Mouse (Mus musculus) midbrain, embryonic 11.5 days (tissue): ENCODE results near the gene Ifi47. TPM values are rescaled to one million over a fixed set of nuclear protein-coding genes. Genes with fewer than 3 reads are reported as not detected.

ENCODE experiments used
- ATAC-seq: fragments of 200-750 bp; cut with Nextera tagmentation; 2 replicates; pipeline ENCODE4 v1.8.0; 2017; ENCODE audit warnings: moderate TSS enrichment, moderate library complexity; ENCODE audit not compliant: low FRiP score
- DNase-seq: peaks from one replicate; pipeline ENCODE4 v3.0.0; 2015; ENCODE audit warnings: low spot score; ENCODE audit errors: missing footprints
- H3K27ac ChIP-seq: fragments of 300-500 bp; sonication (generic); 2 replicates; pipeline ENCODE4 v1.5.1; 2014; ENCODE audit warnings: low read depth, low read length
- H3K27me3 ChIP-seq: fragments of 300-500 bp; sonication (generic); 2 replicates; pipeline ENCODE4 v1.6.1; 2014; ENCODE audit warnings: mild to moderate bottlenecking, low read length, moderate library complexity, mixed read lengths; ENCODE audit not compliant: control insufficient read depth, insufficient read depth
- H3K36me3 ChIP-seq: fragments of 300-500 bp; sonication (generic); 2 replicates; pipeline ENCODE4 v1.6.1; 2014; ENCODE audit warnings: mild to moderate bottlenecking, low read length, moderate library complexity, mixed read lengths; ENCODE audit not compliant: control insufficient read depth, insufficient read depth
- H3K4me1 ChIP-seq: fragments of 300-500 bp; sonication (generic); 2 replicates; pipeline ENCODE4 v1.6.1; 2014; ENCODE audit warnings: low read length; ENCODE audit not compliant: control insufficient read depth, insufficient read depth
- H3K4me2 ChIP-seq: fragments of 300-500 bp; sonication (generic); 2 replicates; pipeline ENCODE4 v1.6.1; 2014; ENCODE audit warnings: mild to moderate bottlenecking, moderate library complexity
- H3K4me3 ChIP-seq: fragments of 300-500 bp; sonication (generic); 2 replicates; pipeline ENCODE4 v1.5.1; 2014; ENCODE audit warnings: low read depth, low read length
- H3K9ac ChIP-seq: fragments of 300-500 bp; sonication (generic); 2 replicates; pipeline ENCODE4 v1.6.1; 2014; ENCODE audit warnings: low read length
- H3K9me3 ChIP-seq: fragments of 300-500 bp; sonication (generic); 2 replicates; pipeline ENCODE4 v1.6.1; 2016; ENCODE audit warnings: low read length; ENCODE audit not compliant: control insufficient read depth
- WGBS: fragments of 180-500 bp; shearing (Covaris S2); extraction: QIAGEN DNeasy Blood & Tissue Kit; methylation state at CpG from one replicate; pipeline ENCODE4 v1.1.7; 2014; 5-methylcytosine and 5-hydroxymethylcytosine counted together
- polyA plus RNA-seq: library from polyadenylated mRNA; unstranded; fragments of >200 nt; fragmentation: Nextera tagmentation; extraction: Ambion mirVana; gene quantifications from 2 replicates; pipeline ENCODE4 v1.2.1, GENCODE M21; 2014

Gene Ifi47
- polyA plus RNA-seq, 1 experiment from 2014 or later, result 0.41 TPM

DNA sequence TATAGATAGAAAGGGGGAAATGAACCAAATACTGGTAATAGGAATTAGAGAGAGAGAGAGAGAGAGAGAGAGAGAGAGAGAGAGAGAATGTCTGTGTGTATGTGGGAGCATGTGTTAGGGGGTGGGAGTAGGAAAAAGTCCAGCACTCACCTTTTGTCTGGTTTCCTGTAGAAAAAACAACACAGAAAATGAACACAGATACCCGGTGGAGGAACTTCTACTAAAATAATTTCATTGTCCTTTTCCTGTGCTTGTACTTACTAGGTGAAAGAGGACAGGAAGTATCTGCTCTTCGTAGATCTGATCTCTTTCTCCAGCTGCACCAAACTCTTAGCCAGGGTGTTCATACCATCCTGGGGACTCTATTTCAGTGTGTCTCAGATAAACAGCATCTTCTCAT lies 37.8 kb downstream of the Ifi47 start:
- 83% methylated on average over 2 of the region's 2 CpGs for WGBS
- DNase-seq (no peak), ATAC-seq (no peak)
- Histone ChIP-seq H3K4me3 (no peak overlapping the region), H3K27ac (no peak overlapping the region), H3K4me1 (no peaks in the 10 kb centered on the region), H3K9me3 (no peaks in the 10 kb centered on the region), H3K4me2 (no peak overlapping the region), H3K27me3 (no peaks in the 10 kb centered on the region), H3K9ac (no peak overlapping the region), H3K36me3 (no peaks in the 10 kb centered on the region)

DNA sequence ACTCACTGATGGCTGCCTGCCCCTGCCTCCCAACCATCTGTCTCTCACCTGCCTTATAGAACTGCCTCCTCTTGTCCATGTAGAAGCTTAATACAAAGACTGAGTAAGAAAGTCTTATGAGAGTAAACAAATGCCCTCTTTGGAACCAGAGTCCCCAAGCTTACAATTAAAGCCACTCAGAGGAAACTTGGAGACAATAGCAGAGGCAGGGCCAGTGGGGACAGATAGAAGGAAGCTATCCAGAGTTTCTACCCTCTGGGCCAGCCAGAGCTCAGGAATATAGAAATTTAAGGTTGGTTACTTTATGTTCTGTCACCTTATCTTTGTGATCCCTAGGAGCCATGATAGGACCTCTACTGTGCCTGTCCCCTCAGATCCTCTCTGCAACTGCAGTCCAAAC lies 38.4 kb downstream of the Ifi47 start, which contains the start of gene Olfr1396:
TSS of gene Olfr1396 (minus strand) at position 101 of the 400 bp plus-strand sequence.
- ATAC-seq (no peak), DNase-seq (no peak)
- Histone ChIP-seq H3K9ac (no peak within 1 kb of the TSS), H3K27ac (no peak within 1 kb of the TSS), H3K27me3 (no peaks in the 10 kb centered on the region), H3K4me1 (no peaks in the 10 kb centered on the region), H3K4me2 (no peak within 1 kb of the TSS), H3K4me3 (no peak within 1 kb of the TSS), H3K36me3 (no peaks in the 10 kb centered on the region), H3K9me3 (no peaks in the 10 kb centered on the region)

DNA sequence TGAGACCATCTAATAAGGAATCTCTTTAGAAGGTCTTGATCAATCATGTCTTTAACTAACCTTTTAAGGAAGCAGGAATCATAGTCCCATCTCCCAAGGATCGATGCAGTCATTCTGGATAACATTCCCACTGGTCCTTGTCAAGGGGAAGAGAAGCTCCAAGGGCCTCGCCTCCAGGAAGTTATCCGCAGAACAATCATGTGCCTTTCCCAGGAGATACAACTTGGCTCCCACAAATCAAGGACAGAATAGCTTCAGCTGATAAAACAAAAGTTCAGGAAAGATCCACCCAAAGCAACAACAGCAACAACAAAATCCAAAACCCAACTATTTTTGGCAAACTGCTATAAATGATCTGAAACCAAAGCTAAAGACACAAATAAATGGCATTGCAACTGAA lies 43.2 kb downstream of the Ifi47 start:
- DNase-seq (no peak), ATAC-seq (no peak)
- no peak overlapping the region for H3K9ac ChIP-seq
- 75% methylated on average over 3 of the region's 3 CpGs for WGBS
- no peaks in the 10 kb centered on the region for H3K9me3 ChIP-seq
- no peaks in the 10 kb centered on the region for H3K36me3 ChIP-seq
- H3K4me1 ChIP-seq, result no peaks in the 10 kb centered on the region
- no peak overlapping the region for H3K27ac ChIP-seq
- H3K27me3 ChIP-seq, result no peaks in the 10 kb centered on the region
- H3K4me3 ChIP-seq, result no peak overlapping the region
- no peak overlapping the region for H3K4me2 ChIP-seq

DNA sequence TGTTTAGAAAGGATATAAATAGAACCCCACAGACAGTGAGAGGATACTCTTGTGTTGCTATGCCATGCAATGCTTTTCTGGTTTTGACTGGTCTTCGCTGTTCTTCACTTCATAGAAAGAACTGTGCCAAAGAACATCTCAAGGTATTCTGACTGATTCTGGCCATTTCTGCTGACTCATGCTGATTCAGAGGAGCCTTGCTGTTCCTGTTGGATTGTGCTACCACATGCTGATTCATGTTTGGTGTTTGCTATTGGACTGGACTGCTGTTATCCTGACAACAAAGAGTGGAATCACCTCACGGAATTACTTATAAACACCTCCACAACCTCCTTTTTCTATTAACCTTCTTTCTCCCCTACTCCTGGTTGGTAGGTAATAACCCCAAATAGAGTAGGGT lies 47.8 kb downstream of the Ifi47 start:
- H3K9me3 ChIP-seq, result no peaks in the 10 kb centered on the region
- no peak for DNase-seq
- no peak overlapping the region for H3K9ac ChIP-seq
- H3K27ac ChIP-seq, result no peak overlapping the region
- 85% methylated on average over 2 of the region's 2 CpGs for WGBS
- no peaks in the 10 kb centered on the region for H3K36me3 ChIP-seq
- no peak overlapping the region for H3K4me2 ChIP-seq
- H3K27me3 ChIP-seq, result no peaks in the 10 kb centered on the region
- H3K4me3 ChIP-seq, result no peak overlapping the region
- no peaks in the 10 kb centered on the region for H3K4me1 ChIP-seq
- no peak for ATAC-seq

DNA sequence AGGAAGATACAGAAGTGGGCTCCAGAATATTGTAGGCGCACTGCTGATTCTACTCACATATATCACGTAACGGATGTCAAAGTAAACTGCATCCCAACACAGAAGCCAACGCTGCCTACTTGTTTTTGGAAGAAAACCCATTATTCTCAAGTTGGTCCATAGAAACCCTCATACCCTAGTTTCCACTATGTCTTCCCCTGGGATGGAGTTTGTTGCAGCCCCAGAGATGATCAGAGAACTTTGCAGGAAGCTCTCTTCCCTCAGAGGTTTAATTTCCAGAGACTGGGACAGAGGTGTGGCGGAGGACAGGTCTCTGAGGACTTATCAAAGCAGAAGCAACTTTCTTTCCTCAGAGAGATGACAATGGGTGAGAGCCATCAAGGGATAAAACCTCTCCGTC lies 65.6 kb downstream of the Ifi47 start, which contains the start of gene Olfr1395:
TSS of gene Olfr1395 (plus strand) at position 301 of the 400 bp plus-strand sequence.
- ATAC-seq, result no peak
- Histone ChIP-seq H3K27me3 (no peaks in the 10 kb centered on the region), H3K9ac (no peak within 1 kb of the TSS), H3K4me1 (no peaks in the 10 kb centered on the region), H3K9me3 (no peaks in the 10 kb centered on the region), H3K4me2 (no peak within 1 kb of the TSS), H3K27ac (no peak within 1 kb of the TSS), H3K36me3 (no peaks in the 10 kb centered on the region), H3K4me3 (no peak within 1 kb of the TSS)
- no peak for DNase-seq
- WGBS, result 90% methylated on average over 6 of the region's 6 CpGs

Other genes with a start within 250 kb of the Ifi47 start
- 7.4 and 11.5 TPM in 2 replicates for gene Gm12184, start 249.9 kb upstream of the Ifi47 start, polyA plus RNA-seq
- 2.2 and 2.3 TPM in 2 replicates for gene Irgm1, start 204.9 kb upstream of the Ifi47 start, polyA plus RNA-seq
- 0.10 and 0.21 TPM in 2 replicates for gene Gm5431, start 174.4 kb upstream of the Ifi47 start, polyA plus RNA-seq
- 1.3 and 1.8 TPM in 2 replicates for gene Psme2b, start 130.4 kb upstream of the Ifi47 start, polyA plus RNA-seq
- gene Olfr56, start 97.7 kb upstream of the Ifi47 start, polyA plus RNA-seq, result not detected in 2 replicates
- 0.20 and 0.29 TPM in 2 replicates for gene 9930111J21Rik1, start 97.2 kb upstream of the Ifi47 start, polyA plus RNA-seq
- gene Gm12185, start 84.4 kb upstream of the Ifi47 start, polyA plus RNA-seq, result not detected in 2 replicates
- gene Tgtp1, start 82.4 kb upstream of the Ifi47 start, polyA plus RNA-seq, result 0.05 TPM in 1 of 2 replicates, not detected in the other
- gene 9930111J21Rik2, start 25.3 kb upstream of the Ifi47 start, polyA plus RNA-seq, result 0.26 and 0.47 TPM in 2 replicates
- not detected in 2 replicates for gene Tgtp2, start 12.4 kb upstream of the Ifi47 start, polyA plus RNA-seq
- gene Olfr1396, start 38.3 kb downstream of the Ifi47 start, polyA plus RNA-seq, result not detected in 2 replicates
- not detected in 2 replicates for gene Olfr1395, start 65.7 kb downstream of the Ifi47 start, polyA plus RNA-seq
- gene Olfr1394, start 77.8 kb downstream of the Ifi47 start, polyA plus RNA-seq, result not detected in 2 replicates
- 0.43 TPM in 1 of 2 replicates, not detected in the other for gene Btnl9, start 110.6 kb downstream of the Ifi47 start, polyA plus RNA-seq
- 65.4 and 70.2 TPM in 2 replicates for gene Zfp62, start 126.7 kb downstream of the Ifi47 start, polyA plus RNA-seq
- 30.1 and 30.5 TPM in 2 replicates for gene Mgat1, start 167.6 kb downstream of the Ifi47 start, polyA plus RNA-seq
- gene Olfr1393, start 201.7 kb downstream of the Ifi47 start, polyA plus RNA-seq, result not detected in 2 replicates
- not detected in 2 replicates for gene Olfr1392, start 208.7 kb downstream of the Ifi47 start, polyA plus RNA-seq
- gene Olfr10, start 228.2 kb downstream of the Ifi47 start, polyA plus RNA-seq, result not detected in 2 replicates
- not detected in 2 replicates for gene Olfr1391, start 246.2 kb downstream of the Ifi47 start, polyA plus RNA-seq